Mouse (Mus musculus) MEL (cell line): ENCODE measurements around the gene Neurl2. TPM values are rescaled to one million over a fixed set of nuclear protein-coding genes. Genes with fewer than 3 reads are reported as not detected.

Experiments
- DNase-seq: peaks from one replicate; pipeline ENCODE4 v3.0.0; 2011; ENCODE audit warnings: low read depth, low spot score
- H3K27ac ChIP-seq: 2 replicates; pipeline ENCODE4 v1.5.1; 2012; ENCODE audit warnings: low read depth, mild to moderate bottlenecking, control low read depth, low read length, moderate library complexity; ENCODE audit not compliant: control insufficient read depth
- H3K27me3 ChIP-seq, 2 experiments: fragments of 150-350 bp in 1 of 2; sonication (generic) in 1 of 2; 2 replicates each; pipeline ENCODE4 v1.6.1; 2012; ENCODE audit warnings: low read length in 2 of 2, mild to moderate bottlenecking in 2 of 2, improper control_type of control experiment in 1 of 2, moderate library complexity in 1 of 2; ENCODE audit not compliant: insufficient read depth in 2 of 2, control insufficient read depth in 1 of 2
- H3K36me3 ChIP-seq, 2 experiments: 2 replicates each; pipeline ENCODE4 v1.6.1; 2012 to 2014; ENCODE audit warnings: low read length in 2 of 2, improper control_type of control experiment in 1 of 2, inconsistent platforms in 1 of 2, mild to moderate bottlenecking in 1 of 2; ENCODE audit not compliant: insufficient read depth in 2 of 2, control insufficient read depth in 1 of 2
- H3K4me1 ChIP-seq, 2 experiments: fragments of 150-350 bp in 1 of 2; sonication (generic) in 1 of 2; 2 replicates each; pipeline ENCODE4 v1.6.1; 2012; ENCODE audit warnings: low read length in 2 of 2, improper control_type of control experiment in 1 of 2, mild to moderate bottlenecking in 1 of 2; ENCODE audit not compliant: insufficient read depth in 2 of 2, control insufficient read depth in 1 of 2
- H3K4me3 ChIP-seq, 2 experiments: fragments of 150-350 bp in 1 of 2; sonication (generic) in 1 of 2; 2 replicates each; pipeline ENCODE4 v1.5.1; 2012; ENCODE audit warnings: low read depth in 2 of 2, low read length in 2 of 2, mild to moderate bottlenecking in 2 of 2, moderate library complexity in 2 of 2, control low read depth in 1 of 2, improper control_type of control experiment in 1 of 2; ENCODE audit not compliant: control insufficient read depth in 1 of 2, insufficient read depth in 1 of 2
- H3K79me2 ChIP-seq: 2 replicates; pipeline ENCODE4 v1.6.1; 2012; ENCODE audit warnings: mild to moderate bottlenecking, low read length, moderate library complexity; ENCODE audit not compliant: control insufficient read depth, poor library complexity, insufficient read depth
- H3K9ac ChIP-seq: 2 replicates; pipeline ENCODE4 v1.6.1; 2012; ENCODE audit warnings: low read depth, mild to moderate bottlenecking, control low read depth, low read length, moderate library complexity; ENCODE audit not compliant: control insufficient read depth, poor library complexity, severe bottlenecking
- H3K9me3 ChIP-seq: fragments of 150-350 bp; sonication (generic); replicated peaks from 2 replicates; pipeline ENCODE4 v1.6.1; 2012; ENCODE audit warnings: mild to moderate bottlenecking, low read length, improper control_type of control experiment, moderate library complexity; ENCODE audit not compliant: insufficient read depth
- CTCF ChIP-seq, 3 experiments: IDR thresholded peaks in 2 of 3; conservative IDR thresholded peaks in 1 of 3; 2 replicates each; pipeline ENCODE4 v1.5.1; 2011 to 2012; ENCODE audit warnings: low read length in 3 of 3, low read depth in 2 of 3, mild to moderate bottlenecking in 2 of 3, improper control_type of control experiment in 1 of 3, inconsistent platforms in 1 of 3, mixed read lengths in 1 of 3, moderate library complexity in 1 of 3; ENCODE audit not compliant: control insufficient read depth in 1 of 3, insufficient read depth in 1 of 3, poor library complexity in 1 of 3, severe bottlenecking in 1 of 3
- ELF1 ChIP-seq: IDR thresholded peaks from 2 replicates; pipeline ENCODE4 v1.6.1; 2014; ENCODE audit warnings: low read depth, mild to moderate bottlenecking, inconsistent platforms, low read length, improper control_type of control experiment, moderate library complexity
- HCFC1 ChIP-seq: IDR thresholded peaks from 2 replicates; pipeline ENCODE4 v1.6.1; 2012; ENCODE audit warnings: low read depth, mild to moderate bottlenecking, inconsistent platforms, low read length, improper control_type of control experiment, moderate library complexity
- MAZ ChIP-seq: IDR thresholded peaks from 2 replicates; pipeline ENCODE4 v1.6.1; 2012; ENCODE audit warnings: low read depth, mild to moderate bottlenecking, inconsistent platforms, low read length, improper control_type of control experiment
- MEF2A ChIP-seq: IDR thresholded peaks from 2 replicates; pipeline ENCODE4 v1.6.1; 2014; ENCODE audit warnings: low read depth, mild to moderate bottlenecking, inconsistent platforms, low read length, improper control_type of control experiment; ENCODE audit not compliant: poor library complexity, insufficient replicate concordance, severe bottlenecking; ENCODE audit errors: extremely low read depth
- MXI1 ChIP-seq: IDR thresholded peaks from 2 replicates; pipeline ENCODE4 v1.6.1; 2011; ENCODE audit warnings: mild to moderate bottlenecking, low read depth, low read length, improper control_type of control experiment
- MYB ChIP-seq: IDR thresholded peaks from 2 replicates; pipeline ENCODE4 v1.6.1; 2011; ENCODE audit warnings: mild to moderate bottlenecking, low read depth, low read length, improper control_type of control experiment
- MYC ChIP-seq: IDR thresholded peaks from 2 replicates; pipeline ENCODE4 v1.6.1; 2011; ENCODE audit warnings: low read depth, mild to moderate bottlenecking, low read length, improper control_type of control experiment, moderate library complexity
- NELFE ChIP-seq: IDR thresholded peaks from 2 replicates; pipeline ENCODE4 v1.6.1; 2011; ENCODE audit warnings: low read depth, low read length, improper control_type of control experiment
- NRF1 ChIP-seq: IDR thresholded peaks from 2 replicates; pipeline ENCODE4 v1.6.1; 2014; ENCODE audit warnings: low read depth, mild to moderate bottlenecking, inconsistent platforms, low read length, improper control_type of control experiment, moderate library complexity; ENCODE audit not compliant: poor library complexity, insufficient read depth, severe bottlenecking
- POLR2A ChIP-seq, 2 experiments: IDR thresholded peaks; 2 replicates each; pipeline ENCODE4 v1.6.1; 2011 to 2012; ENCODE audit warnings: low read length in 2 of 2, mild to moderate bottlenecking in 2 of 2, control low read depth in 1 of 2, improper control_type of control experiment in 1 of 2, low read depth in 1 of 2, moderate library complexity in 1 of 2; ENCODE audit not compliant: control insufficient read depth in 1 of 2, insufficient read depth in 1 of 2, poor library complexity in 1 of 2
- POLR2AphosphoS2 ChIP-seq: IDR thresholded peaks from 2 replicates; pipeline ENCODE4 v1.6.1; 2011; ENCODE audit warnings: low read length, improper control_type of control experiment
- SIN3A ChIP-seq: IDR thresholded peaks from 2 replicates; pipeline ENCODE4 v1.6.1; 2012; ENCODE audit warnings: low read length, improper control_type of control experiment, inconsistent platforms
- SMC3 ChIP-seq: IDR thresholded peaks from 2 replicates; pipeline ENCODE4 v1.6.1; 2011; ENCODE audit warnings: low read depth, low read length, improper control_type of control experiment
- TBP ChIP-seq: IDR thresholded peaks from 2 replicates; pipeline ENCODE4 v1.8.0; 2011; ENCODE audit warnings: low read depth, low read length, improper control_type of control experiment
- ZKSCAN1 ChIP-seq: IDR thresholded peaks from 2 replicates; pipeline ENCODE4 v1.6.1; 2012; ENCODE audit warnings: low read depth, mild to moderate bottlenecking, inconsistent platforms, low read length, improper control_type of control experiment, moderate library complexity
- ZMIZ1 ChIP-seq: IDR thresholded peaks from 2 replicates; pipeline ENCODE4 v1.6.1; 2012; ENCODE audit warnings: low read depth, mild to moderate bottlenecking, inconsistent platforms, low read length, improper control_type of control experiment, moderate library complexity
- ZNF384 ChIP-seq: IDR thresholded peaks from 2 replicates; pipeline ENCODE4 v1.6.1; 2012; ENCODE audit warnings: low read depth, mild to moderate bottlenecking, inconsistent platforms, low read length, improper control_type of control experiment
- polyA plus RNA-seq, 2 experiments: library from polyadenylated mRNA; stranded (reverse) in 1 of 2; unstranded in 1 of 2; fragments of >175 nt in 1 of 2; fragments of >200 nt in 1 of 2; gene quantifications; 2 replicates each; pipeline versions ENCODE4 v1.2.1 to v1.2.4; 2012; ENCODE audit warnings: low replicate concordance in 2 of 2, low read depth in 1 of 2; ENCODE audit not compliant: insufficient read length in 2 of 2, insufficient read depth in 1 of 2, missing spikeins in 1 of 2
- total RNA-seq: library from RNA; depleted of rRNA; stranded (reverse); fragments of 300-350 nt; gene quantifications from 2 replicates; pipeline ENCODE4 v1.2.3, GENCODE M21; 2012

The Neurl2 gene
- total and polyA plus RNA-seq, 3 experiments: 1.6 to 2.6 TPM; not detected in 1

DNA sequence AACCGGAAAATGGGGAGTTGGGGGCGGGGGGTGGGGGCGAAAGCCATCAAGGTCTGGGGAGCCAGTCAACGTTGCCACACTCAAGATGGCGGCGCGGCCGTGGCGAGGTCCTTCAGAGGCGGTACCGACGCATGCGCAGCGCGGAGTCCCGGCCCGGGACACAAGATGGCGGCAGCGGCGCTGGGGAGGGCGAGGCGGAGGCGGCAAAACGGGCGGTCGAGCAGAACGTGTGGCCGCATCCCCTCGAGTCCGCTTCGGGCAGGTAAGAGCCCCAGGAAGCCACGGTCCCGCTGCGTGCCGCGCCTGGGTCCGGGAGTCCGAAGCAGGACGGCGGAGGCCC is 45.9 kb upstream of the Neurl2 start, which contains the start of gene Pcif1 (continued):
- no peak for TF ChIP-seq ZNF384

GRCm38 (mm10) chr2:164878509-164879227 is 45.4 kb upstream of the Neurl2 start:
- Histone ChIP-seq H3K4me3 (peak overlapping the region; percentile 75 to 77), H3K9me3 (no peaks in the 10 kb centered on the region), H3K36me3 (peaks cover 0 to 18% of the 10 kb centered on the region in 2 experiments; a peak in 2 of 4 replicates), H3K27me3 (no peaks in the 10 kb centered on the region), H3K79me2 (peaks cover 25% of the 10 kb centered on the region), H3K9ac (peak overlapping the region; percentile 99)
- DNase-seq: peak; percentile 91
- TF ChIP-seq MAZ (peak; percentile 57), ZKSCAN1 (no peak), SIN3A (peak; percentile 76), MXI1 (peak; percentile 59), NELFE (peak; percentile 66), SMC3 (no peak), ZMIZ1 (peak; percentile 53; the same call in 1 of the 2 replicates), HCFC1 (peak; percentile 79), MEF2A (no peak), MYC (0 out of 2 replicates have a peak, but pooled peaks have one; percentile 14), TBP (peak; percentile 77), ELF1 (peak; percentile 85), POLR2AphosphoS2 (peak; percentile 94), MYB (no peak), NRF1 (0 out of 2 replicates have a peak, but pooled peaks have one; percentile 29), CTCF (IDR thresholded peaks at IDR 0.05 in 2 of 3, conservative IDR thresholded peaks at IDR 0.05 in 1 of 3; ENCODE audit: control insufficient read depth in 1 of 3, insufficient read depth in 1 of 3, low read depth in 2 of 3, low read length in 3 of 3, poor library complexity in 1 of 3, severe bottlenecking in 1 of 3) (peak in 1 of 3 experiments; percentile 21; a peak in 2 of 6 replicates), POLR2A (IDR thresholded peaks at IDR 0.05; ENCODE audit: control insufficient read depth in 1 of 2, insufficient read depth in 1 of 2, low read depth in 1 of 2, low read length in 2 of 2, poor library complexity in 1 of 2) (peak in 1 of 2 experiments; percentile 78; a peak in 3 of 4 replicates)
- TF ChIP-seq, all 39 proteins: peak for 13
- H3K4me1 ChIP-seq: peaks cover 7 to 30% of the 10 kb centered on the region in 2 experiments
- peak overlapping the region; percentile 75 for H3K27ac ChIP-seq
